Mouse (Mus musculus): ENCODE measurements around the gene Nek7. TPM values are rescaled to one million over a fixed set of nuclear protein-coding genes. Genes with fewer than 3 reads are reported as not detected.

Nek7 gene
- total RNA-seq (2023): 49.6 TPM

GRCm38 (mm10) chr1:138619996-138620461 lies at the start of gene Nek7:
Nek7 (minus strand) TSS chr1:138620141.

Other genes with a start within 250 kb of the Nek7 start
- not detected for gene Lhx9, start 228.4 kb upstream of the Nek7 start, total RNA-seq (2023)
- gene 2310009B15Rik, start 236.7 kb upstream of the Nek7 start, total RNA-seq (2023): 12.2 TPM

Data from CD4-positive naive resting alpha-beta T cell, adult 76 days (primary cell).